Mouse (Mus musculus) gastrocnemius, postnatal 14 days (tissue): ENCODE results near the gene Timp3. TPM values are rescaled to one million over a fixed set of nuclear protein-coding genes. Genes with fewer than 3 reads are reported as not detected.
A peak's percentile ranks its signal among the peaks of the same experiment; 100 is the strongest.

Source experiments
- DNase-seq: peaks from one replicate; pipeline ENCODE4 v3.0.0; 2021; ENCODE audit warnings: mixed read lengths
- intact Hi-C: fragments of 180-260 bp; cut with DNase I; formaldehyde crosslinking; loops from one replicate; pipeline ENCODE4 v1.15.1; 2025; ENCODE audit warnings: low total_unique reads
- total RNA-seq, 2 experiments: library from RNA; stranded (reverse); gene quantifications; 2 replicates each; pipeline ENCODE4 v1.2.3; 2021

The Timp3 gene
- total RNA-seq, 2 experiments from 2014 or later, result 80.1 to 91.6 TPM

- DNase-seq, result no peak
- intact Hi-C loops, result loop anchor here (5.0 kb wide), 1 partner anchor 33 kb away; no protein-coding TSS in a partner anchor
These were observed 40.2 kb downstream of the Timp3 start for GRCm38 (mm10) chr10:86340421-86340820.

GRCm38 (mm10) chr10:86340991-86341527, 40.9 kb downstream of the Timp3 start:
- intact Hi-C loops, result loop anchor here (5.0 kb wide), 1 partner anchor 34 kb away; no protein-coding TSS in a partner anchor
- DNase-seq, result no peak

DNA sequence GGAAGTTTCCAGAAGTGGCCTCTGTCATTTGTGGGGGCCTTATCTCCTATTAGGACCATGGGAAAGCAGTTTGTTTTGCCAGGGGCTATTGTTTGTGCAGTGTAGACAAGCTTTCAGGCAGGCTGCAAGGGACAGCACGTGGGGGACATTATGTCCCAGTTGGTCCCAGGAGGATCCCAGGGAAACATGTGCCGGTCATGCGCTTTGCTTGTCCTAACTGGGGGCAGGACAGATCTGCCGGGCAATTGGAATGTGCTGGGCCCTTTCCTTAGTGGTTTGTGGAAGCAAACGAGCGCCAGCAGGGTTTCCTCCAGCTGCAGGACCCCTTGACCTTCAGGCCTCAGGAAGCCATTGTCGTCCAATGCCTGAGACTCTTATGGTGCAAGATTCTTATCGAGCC, 41.4 kb downstream of the Timp3 start:
- DNase-seq, result peak; percentile 62
- intact Hi-C loops, result loop anchor here (5.0 kb wide), 1 partner anchor 34 kb away; no protein-coding TSS in a partner anchor

DNA sequence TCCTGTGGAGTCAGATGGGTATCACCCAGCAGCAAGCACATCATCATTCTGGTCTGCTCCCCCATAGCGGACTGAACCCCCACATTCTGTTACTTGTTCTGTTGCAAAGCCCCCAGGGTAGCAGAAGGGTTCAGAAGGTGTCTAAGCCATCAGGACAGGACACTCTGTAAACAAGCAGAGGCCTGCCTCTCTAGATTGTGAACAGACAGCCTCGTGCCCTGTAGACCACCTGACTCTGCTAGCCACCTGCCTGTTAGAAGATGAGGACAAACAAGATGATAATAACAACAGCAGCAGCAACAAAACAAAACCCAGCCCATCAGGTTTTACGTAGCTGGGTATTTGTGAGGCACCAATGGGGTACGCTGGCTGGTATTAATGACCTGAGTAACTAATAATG, 42.0 kb downstream of the Timp3 start:
- intact Hi-C loops, result loop anchor here (5.0 kb wide), 1 partner anchor 35 kb away; no protein-coding TSS in a partner anchor
- no peak for DNase-seq

DNA sequence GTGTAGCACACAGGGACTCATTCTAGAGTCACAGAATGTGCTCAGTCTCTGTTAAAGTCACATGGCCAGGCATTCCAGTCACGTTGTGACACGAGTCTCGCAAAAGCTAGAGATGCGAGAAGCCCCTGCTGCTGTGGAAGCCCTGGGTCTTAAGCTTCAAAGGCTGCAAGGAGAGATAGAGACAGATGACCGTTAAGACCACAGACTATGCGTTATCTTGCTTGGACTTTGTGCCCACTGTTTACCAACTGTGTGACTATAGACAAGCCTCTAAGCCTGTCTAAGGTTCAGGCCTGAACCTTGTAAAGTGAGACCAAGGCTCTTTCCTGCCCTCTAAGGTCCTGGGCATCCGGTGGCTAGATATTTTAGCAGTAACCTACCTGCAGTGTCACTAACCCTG, 42.5 kb downstream of the Timp3 start:
- no peak for DNase-seq
- intact Hi-C loops, result loop anchor here (5.0 kb wide), 1 partner anchor 35 kb away; no protein-coding TSS in a partner anchor

DNA sequence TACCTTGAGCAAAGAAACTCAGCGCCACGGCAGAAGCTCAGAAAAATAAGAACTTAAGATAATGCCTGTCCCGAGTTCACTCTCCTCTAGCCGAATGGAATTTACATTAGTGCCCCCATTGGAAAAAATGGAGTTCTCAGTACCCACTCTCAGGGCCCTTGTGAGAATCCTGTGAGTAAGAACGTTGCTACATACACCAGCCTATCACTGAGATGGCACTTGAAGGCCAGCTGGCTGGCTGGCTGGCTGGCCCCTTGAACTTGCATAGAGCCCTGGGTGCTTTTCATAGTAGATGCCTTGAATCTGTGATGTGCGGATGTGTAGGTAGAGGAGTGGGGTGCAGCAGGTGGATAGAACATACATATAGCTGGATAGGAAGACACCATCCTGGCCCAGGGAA, 43.2 kb downstream of the Timp3 start:
- intact Hi-C loops, result loop anchor here (5.0 kb wide), 1 partner anchor 36 kb away; no protein-coding TSS in a partner anchor
- DNase-seq, result no peak

DNA sequence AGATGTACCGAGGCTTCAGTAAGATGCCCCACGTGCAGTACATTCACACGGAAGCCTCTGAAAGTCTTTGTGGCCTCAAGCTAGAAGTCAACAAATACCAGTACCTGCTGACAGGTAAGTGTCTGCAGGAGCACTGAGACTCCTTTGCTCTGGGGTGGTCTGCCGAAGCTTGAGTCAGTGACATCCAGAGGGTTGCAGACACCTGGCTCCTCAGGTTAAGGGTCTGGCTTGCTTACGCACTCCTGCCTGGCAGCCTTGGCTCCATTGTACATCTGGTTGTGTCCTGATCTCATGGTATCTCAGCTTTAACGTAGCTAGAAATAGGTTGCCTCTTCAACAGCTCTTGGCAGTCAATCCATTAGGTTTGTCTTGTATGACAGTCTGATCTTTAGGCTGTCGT, 43.8 kb downstream of the Timp3 start:
- intact Hi-C loops, result loop anchor here (5.0 kb wide), 1 partner anchor 37 kb away; no protein-coding TSS in a partner anchor
- DNase-seq, result no peak

GRCm38 (mm10) chr10:86344654-86345053, 44.5 kb downstream of the Timp3 start:
- intact Hi-C loops, result loop anchor here (5.0 kb wide), 1 partner anchor 37 kb away; no protein-coding TSS in a partner anchor
- no peak for DNase-seq

DNA sequence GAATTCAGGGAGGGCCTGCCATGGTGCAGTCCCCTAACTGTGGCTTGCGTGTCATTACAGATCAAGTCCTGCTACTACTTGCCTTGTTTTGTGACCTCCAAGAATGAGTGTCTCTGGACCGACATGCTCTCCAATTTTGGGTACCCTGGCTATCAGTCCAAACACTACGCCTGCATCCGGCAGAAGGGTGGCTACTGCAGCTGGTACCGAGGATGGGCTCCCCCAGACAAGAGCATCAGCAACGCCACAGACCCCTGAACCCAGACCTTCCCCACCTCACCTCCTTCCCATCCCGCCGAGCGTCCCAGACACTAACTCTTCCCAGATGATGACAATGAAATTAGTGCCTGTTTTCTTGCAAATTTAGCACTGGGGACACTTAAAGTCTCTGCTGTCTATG, 45.5 kb downstream of the Timp3 start:
- no peak for DNase-seq
- intact Hi-C loops, result no loop called here

DNA sequence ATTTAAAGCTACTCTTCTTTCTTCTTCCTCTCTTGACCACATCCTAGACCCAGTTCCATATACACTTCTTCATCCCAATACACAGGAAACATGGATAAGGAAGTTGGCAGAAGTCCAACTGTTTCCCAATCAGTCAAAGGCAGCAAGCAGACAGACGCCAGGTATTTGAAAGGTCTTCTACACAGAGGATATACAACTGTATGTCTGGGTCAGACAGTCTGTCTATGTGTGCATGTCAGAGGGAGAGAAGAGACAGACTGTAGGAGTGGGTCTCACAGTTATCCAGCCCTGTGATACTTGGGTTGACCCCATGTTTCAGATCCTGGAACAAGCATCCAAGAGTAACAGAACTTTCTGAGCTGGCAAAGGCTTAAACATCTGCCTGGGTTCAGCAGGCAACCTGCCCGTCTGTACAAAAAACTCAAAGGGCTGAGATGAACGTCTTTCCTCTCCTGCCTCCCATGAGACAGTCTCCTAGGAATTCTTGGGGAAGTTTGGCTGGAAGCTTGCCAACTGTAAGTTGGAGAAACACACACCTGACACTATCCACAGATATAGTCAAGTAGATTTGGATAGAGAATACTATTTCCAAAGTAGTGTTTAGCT, 46.2 kb downstream of the Timp3 start:
- DNase-seq, result no peak
- intact Hi-C loops, result no loop called here

DNA sequence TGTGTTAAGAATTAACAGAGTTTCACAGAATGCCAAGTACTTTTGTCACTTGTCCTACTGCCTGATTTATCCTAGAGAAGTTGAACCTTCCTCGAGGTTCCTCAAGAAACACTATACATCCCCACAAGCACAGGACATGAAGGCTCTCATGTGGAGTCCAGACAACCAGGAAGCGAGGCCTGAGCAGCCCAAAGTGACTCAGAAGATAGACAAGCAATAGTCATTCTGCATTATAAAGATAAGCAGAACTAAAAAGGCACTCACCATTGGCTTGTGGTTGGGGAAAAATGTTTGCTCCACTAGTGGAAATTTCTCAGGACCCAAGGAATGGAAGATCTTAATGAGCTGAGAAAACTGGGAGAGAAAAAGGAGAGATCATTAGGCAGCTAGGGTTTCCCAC, 51.1 kb downstream of the Timp3 start:
- intact Hi-C loops, result no loop called here
- DNase-seq, result no peak

DNA sequence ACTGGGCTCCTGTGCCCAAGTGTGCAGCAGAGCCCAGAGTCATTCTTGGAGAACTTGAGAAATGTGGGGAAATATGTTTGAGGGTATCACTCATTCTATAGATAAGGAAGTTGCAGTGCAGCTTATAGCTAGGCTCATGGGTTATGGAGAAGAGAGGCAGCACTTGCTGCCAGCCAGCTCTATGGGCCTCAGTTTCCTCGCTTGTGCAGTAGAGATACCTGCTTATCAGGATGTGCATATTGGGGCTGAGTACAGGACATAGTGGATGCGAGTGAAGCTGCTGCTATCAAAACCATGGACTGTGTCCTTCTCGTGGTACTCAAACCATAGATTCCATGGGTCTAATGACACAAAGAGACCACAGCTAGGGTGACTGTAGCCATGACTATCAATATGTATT, 52.3 kb downstream of the Timp3 start:
- intact Hi-C loops, result no loop called here

GRCm38 (mm10) chr10:86356819-86357563, 56.8 kb downstream of the Timp3 start:
- intact Hi-C loops, result no loop called here
- no peak for DNase-seq

More for the DNA sequence above, 52.3 kb downstream of the Timp3 start:
- DNase-seq, result no peak

DNA sequence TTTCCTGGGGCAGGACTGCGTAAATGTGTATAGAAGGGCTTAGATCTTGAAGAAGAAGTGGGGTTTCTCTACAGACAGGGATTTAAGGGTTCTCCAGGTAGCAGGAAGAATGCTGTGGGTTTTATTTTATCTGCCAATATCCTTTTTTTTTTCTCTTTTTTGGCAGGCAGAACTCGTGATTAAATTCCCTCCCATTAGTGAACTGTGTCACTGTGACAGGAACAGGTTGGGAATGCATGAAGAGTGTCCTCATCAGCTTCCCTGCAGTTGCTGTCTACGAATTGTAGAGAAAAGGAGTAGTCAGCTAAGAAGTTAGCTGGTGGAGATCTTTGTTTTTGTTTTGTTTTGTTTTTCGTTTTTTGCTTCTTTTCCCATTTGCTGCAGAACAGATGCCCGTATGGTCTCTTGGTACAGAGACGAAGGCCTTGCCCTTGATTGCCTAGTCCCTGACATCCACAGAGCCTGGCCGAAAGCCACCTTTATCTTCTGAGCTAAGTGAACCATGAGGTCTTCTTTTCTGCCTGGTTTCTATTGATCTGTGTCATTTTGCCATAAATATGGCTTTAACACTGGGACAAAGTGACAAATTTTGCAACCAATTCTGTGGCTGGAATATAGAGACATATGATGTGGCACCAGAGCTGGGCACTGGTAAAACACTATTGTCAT, 58.3 kb downstream of the Timp3 start:
- intact Hi-C loops, result no loop called here
- no peak for DNase-seq

DNA sequence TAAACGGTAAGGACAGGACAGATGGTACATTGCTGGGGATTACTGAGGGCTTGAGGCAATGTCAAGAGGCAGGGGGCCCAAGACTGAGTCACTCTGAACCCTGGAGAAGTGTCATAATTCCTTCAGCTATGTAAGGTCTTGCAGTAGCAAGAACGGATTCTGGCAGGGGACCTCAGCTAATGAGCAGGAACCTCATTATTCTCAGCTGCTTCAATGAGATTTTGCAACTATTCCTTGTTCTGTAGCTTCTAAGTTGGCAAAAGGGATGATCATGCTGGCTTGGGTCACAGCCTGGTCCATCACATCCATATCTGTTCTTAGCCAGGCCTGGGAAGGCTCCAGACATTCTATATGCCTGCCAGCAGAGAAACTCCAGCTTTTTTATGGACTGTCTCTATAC, 59.0 kb downstream of the Timp3 start:
- no peak for DNase-seq
- intact Hi-C loops, result no loop called here

- no peak for DNase-seq
- intact Hi-C loops, result no loop called here
These were observed 59.5 kb downstream of the Timp3 start for GRCm38 (mm10) chr10:86359699-86360098.

DNA sequence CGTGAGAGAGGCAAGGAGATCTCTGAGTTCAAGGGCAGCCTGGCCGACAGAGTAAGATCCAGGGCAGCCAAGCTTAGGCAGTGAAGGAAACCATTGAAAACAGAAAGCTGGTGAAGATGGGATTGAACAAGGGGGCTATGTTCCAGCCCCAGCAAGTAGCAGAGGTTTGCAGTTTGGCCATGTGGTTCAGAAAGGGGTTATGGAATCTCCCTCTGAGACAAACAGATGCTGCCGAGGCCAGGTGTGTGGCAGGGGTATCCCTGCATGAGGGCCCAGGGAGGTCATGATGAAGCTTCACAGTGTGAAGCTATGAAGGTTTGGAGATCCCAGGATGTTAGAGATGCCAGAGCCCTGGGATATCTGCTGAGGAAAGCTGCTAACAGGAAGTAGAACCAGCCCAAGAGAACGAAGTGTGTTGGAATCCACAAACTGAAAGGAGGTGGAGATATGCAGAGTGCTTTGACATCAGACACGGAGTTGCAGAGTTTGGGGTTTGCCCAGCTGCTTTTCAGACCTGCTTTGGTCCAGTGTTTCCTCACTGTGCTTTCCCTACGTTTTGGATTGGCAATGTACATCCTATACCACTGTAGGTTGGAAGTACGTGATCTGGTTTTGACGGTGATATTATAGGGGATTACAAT, 63.6 kb downstream of the Timp3 start:
- no peak for DNase-seq
- intact Hi-C loops, result no loop called here

DNA sequence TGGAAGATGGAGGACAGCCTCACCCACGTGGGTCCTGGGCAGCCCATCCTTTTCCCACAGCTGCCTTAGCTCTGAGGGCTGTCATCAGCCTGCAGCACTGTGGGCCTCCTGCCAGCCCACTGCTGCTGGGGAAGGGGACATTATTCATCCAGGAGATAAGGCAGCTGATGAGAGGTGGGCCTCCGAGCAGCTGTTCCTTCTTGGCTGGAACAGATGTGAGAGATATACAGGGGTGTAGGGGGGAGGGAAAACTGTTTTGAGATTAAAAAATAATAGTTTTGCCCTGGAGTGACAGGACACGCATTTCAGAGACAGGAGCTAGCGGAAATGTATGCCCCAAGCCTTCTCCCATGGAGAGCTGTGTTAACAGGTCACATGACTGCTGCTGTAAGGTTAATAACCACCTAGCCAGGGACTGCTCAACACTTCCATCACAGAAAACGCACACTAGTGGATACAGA, 65.5 kb downstream of the Timp3 start:
- no peak for DNase-seq
- intact Hi-C loops, result no loop called here

DNA sequence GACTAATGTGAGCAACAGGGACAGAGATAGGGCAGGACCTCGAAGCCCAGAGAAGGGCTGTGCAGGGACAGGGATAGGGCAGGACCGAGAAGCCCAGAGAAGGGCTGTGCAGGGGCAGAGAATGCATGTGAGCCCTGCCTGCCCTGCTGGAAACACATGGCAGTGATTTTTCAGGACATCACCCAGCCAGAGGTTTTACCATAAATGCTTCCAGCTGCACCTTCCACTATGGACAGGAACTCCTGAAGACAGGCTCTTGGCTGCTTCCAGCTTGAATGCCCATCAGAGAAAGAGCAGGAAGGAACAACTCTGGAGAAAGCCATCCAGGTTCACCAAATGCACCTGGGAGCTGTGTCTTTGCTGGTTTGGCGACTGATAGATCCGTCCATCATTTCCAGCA, 67.2 kb downstream of the Timp3 start:
- DNase-seq, result no peak
- intact Hi-C loops, result no loop called here

DNA sequence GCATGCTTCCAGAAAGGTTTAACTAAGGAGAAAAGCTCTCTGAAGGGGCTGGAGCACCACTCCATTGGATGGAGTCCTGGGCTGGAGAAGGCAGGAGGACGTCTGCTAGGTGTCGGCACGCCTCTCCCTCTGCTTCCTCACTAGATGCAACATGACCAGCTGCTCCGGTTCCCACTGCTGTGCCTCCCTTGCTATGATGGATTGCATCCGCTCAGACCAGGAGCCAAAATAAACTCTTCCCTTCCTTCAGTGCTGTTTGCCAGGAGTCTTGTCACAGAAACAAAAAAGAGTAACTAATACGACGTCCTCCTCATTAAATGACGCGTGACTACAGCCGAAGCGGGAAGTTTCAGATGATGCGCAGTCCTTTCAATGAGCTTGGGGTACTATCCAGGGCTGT, 68.6 kb downstream of the Timp3 start:
- no peak for DNase-seq
- intact Hi-C loops, result no loop called here
